Mouse (Mus musculus): ENCODE data around the gene Tctn3.

Tctn3 gene

GRCm38 (mm10) chr19:40555136-40555535 lies 56.9 kb downstream of the Tctn3 start:
- DNase-seq (ENCODE audit: low spot score) = no peak

- DNase-seq (ENCODE audit: low spot score) = no peak
These were observed 57.7 kb downstream of the Tctn3 start for GRCm38 (mm10) chr19:40554343-40554742.

GRCm38 (mm10) chr19:40553849-40554248 lies 58.2 kb downstream of the Tctn3 start:
- no peak for DNase-seq (ENCODE audit: low spot score)

GRCm38 (mm10) chr19:40553014-40553789 lies 58.8 kb downstream of the Tctn3 start:
- no peak for DNase-seq (ENCODE audit: low spot score)

GRCm38 (mm10) chr19:40549516-40550135 lies 62.4 kb downstream of the Tctn3 start:
- DNase-seq (ENCODE audit: low spot score) = no peak

GRCm38 (mm10) chr19:40548796-40549515 lies 63.1 kb downstream of the Tctn3 start:
- no peak for DNase-seq (ENCODE audit: low spot score)

GRCm38 (mm10) chr19:40548386-40548785 lies 63.6 kb downstream of the Tctn3 start:
- no peak for DNase-seq (ENCODE audit: low spot score)

Data from ovary, adult 18-20 months (tissue).